Mouse (Mus musculus): Measurements from ENCODE around the gene Specc1l. TPM values are rescaled to one million over a fixed set of nuclear protein-coding genes. Genes with fewer than 3 reads are reported as not detected.
"Not testable (repeated sequence)": the region's sequence is repeated elsewhere in the genome, so short reads cannot be mapped to it uniquely, and the experiment has no call there.

Specc1l gene
- polyA plus RNA-seq, 1 experiment from 2014 or later: 34.6 TPM

DNA sequence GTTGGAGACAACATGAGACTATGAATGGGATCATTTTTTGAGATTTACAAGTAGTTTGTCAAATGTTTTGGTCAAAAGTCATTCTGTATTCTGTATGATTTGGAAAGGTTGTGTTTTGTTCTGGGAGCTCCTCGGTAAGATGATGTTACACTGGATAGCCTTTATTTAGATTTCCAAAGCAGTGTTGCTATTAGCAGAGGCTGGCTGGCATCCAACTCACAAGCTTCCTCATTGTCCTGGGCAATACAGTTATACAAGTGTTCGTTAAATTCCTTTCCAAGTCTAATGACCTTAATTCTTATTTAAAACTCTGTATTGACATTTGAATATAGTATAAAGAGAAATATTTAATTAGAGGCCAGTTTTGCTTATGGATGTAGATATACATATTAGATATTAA lies 133.4 kb downstream of the Specc1l start:
- no peak for TF ChIP-seq CTCF (IDR thresholded peaks at IDR 0.05; ENCODE audit: low read depth)
- H3K36me3 ChIP-seq (ENCODE audit: insufficient read depth): no peaks in the 10 kb centered on the region
- H3K9me3 ChIP-seq (ENCODE audit: low read depth, low read length): no peaks in the 10 kb centered on the region
- ATAC-seq (ENCODE audit: insufficient read depth) (no peak), DNase-seq (peak; percentile 71)
- no peak overlapping the region for H3K27ac ChIP-seq (ENCODE audit: low read depth)
- no peaks in the 10 kb centered on the region for H3K27me3 ChIP-seq (ENCODE audit: insufficient read depth, low read length)
- 38% methylated on average over 2 of the region's 2 CpGs for WGBS
- no peak overlapping the region for H3K4me2 ChIP-seq
- H3K4me3 ChIP-seq (ENCODE audit: low read depth, low read length): no peak overlapping the region
- H3K9ac ChIP-seq: no peak overlapping the region
- no peaks in the 10 kb centered on the region for H3K4me1 ChIP-seq (ENCODE audit: insufficient read depth)

DNA sequence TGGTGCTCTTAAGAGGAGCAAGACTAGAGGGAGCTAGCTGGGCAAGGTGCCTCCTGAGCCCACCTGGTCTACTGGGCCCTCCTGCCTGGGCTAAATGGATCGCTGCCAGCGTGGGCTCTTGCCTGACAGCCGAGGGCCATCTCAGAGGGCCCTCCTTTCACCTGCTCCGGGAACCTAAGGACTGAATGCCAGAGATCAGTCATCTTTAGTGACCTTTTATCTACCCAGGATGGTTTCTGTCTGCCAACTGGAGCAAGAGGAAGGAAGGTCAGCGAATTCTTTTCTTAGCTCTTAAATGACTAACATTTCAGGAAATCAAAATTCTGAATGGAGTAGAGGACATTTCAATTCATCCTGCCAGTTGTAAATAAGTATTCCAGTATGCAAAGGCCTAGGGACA lies 138.7 kb downstream of the Specc1l start:
- DNase-seq (no peak), ATAC-seq (ENCODE audit: insufficient read depth) (no peak)
- no peak overlapping the region for H3K9ac ChIP-seq
- H3K27me3 ChIP-seq (ENCODE audit: insufficient read depth, low read length): no peaks in the 10 kb centered on the region
- WGBS: 73% methylated on average over 5 of the region's 5 CpGs
- no peak overlapping the region for H3K4me3 ChIP-seq (ENCODE audit: low read depth, low read length)
- no peaks in the 10 kb centered on the region for H3K9me3 ChIP-seq (ENCODE audit: low read depth, low read length)
- no peak for TF ChIP-seq CTCF (IDR thresholded peaks at IDR 0.05; ENCODE audit: low read depth)
- H3K4me1 ChIP-seq (ENCODE audit: insufficient read depth): no peaks in the 10 kb centered on the region
- no peaks in the 10 kb centered on the region for H3K36me3 ChIP-seq (ENCODE audit: insufficient read depth)
- no peak overlapping the region for H3K4me2 ChIP-seq
- H3K27ac ChIP-seq (ENCODE audit: low read depth): no peak overlapping the region

DNA sequence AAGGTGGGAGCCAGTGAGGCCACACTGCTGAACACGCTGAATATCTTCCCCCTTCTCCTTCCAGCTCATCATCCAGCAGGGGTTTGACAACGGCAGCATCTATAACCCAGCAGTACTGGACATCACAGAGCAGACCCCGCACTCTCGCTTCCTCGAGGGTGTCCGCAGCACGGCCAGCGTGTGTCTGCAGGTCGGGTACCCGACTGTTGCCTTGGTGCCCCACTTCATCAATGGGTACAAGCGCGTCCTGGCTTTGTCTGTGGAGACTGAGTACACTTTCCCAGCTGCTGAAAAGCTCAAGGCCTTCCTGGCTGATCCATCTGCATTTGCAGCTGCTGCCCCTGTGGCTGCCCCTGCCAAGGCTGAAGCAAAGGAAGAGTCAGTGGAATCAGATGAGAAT lies 140.7 kb downstream of the Specc1l start:
- Histone ChIP-seq H3K9me3 (ENCODE audit: low read depth, low read length) (no peaks in the 10 kb centered on the region), H3K27ac (ENCODE audit: low read depth) (no peak overlapping the region), H3K4me2 (no peak overlapping the region), H3K9ac (no peak overlapping the region), H3K27me3 (ENCODE audit: insufficient read depth, low read length) (no peaks in the 10 kb centered on the region), H3K36me3 (ENCODE audit: insufficient read depth) (no peaks in the 10 kb centered on the region), H3K4me1 (ENCODE audit: insufficient read depth) (no peaks in the 10 kb centered on the region), H3K4me3 (ENCODE audit: low read depth, low read length) (no peak overlapping the region)
- no peak for TF ChIP-seq CTCF (IDR thresholded peaks at IDR 0.05; ENCODE audit: low read depth)
- 94% methylated on average over 12 of the region's 12 CpGs for WGBS
- no peak for DNase-seq
- ATAC-seq (ENCODE audit: insufficient read depth): no peak

DNA sequence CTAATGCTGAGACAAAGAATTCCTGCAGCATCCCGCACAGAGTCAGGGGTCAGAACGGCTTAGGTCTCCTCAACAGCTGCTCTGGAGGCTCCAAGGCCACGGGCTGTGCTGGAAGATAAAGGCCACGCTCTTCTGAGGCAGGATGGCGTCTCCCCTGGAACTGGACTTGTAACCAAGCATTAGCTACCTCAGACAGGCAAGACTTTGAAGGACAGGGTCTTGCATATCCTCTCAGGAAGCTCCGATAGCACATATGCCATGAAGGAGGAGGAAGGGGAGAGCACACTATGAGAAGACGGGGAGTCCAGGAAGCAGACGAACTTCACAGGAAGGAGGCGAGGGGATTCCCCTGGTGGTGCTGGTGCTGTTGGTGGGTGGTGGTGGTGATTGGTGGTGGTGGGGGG lies 142.0 kb downstream of the Specc1l start:
- H3K9ac ChIP-seq; H3K9me3 ChIP-seq (ENCODE audit: low read depth, low read length); DNase-seq; H3K4me2 ChIP-seq; H3K27me3 ChIP-seq (ENCODE audit: insufficient read depth, low read length); H3K4me1 ChIP-seq (ENCODE audit: insufficient read depth); H3K4me3 ChIP-seq (ENCODE audit: low read depth, low read length); H3K36me3 ChIP-seq (ENCODE audit: insufficient read depth); H3K27ac ChIP-seq (ENCODE audit: low read depth): not testable (repeated sequence)
- ATAC-seq (ENCODE audit: insufficient read depth): peak; percentile 44; the same call in 1 of the 2 replicates
- WGBS: 40% methylated on average over 7 of the region's 9 CpGs

DNA sequence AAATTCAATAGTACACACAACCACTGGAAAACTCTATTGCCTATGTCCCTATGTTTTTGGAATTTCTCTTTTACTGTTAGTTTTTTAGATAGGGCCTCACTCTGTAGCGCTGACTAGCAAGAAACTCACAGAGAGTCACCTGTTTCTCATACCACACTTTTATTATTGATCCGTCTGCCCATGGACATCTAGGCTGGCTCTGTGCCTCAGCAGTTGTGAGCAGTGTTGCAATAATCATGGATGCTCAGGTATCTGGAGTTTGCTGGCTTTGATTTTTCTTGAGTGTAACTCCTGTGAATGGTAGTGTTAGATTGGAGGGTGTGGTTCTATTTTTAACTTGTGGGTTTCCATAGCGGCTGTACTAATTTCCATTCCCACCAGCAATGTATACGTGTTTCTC lies 143.5 kb downstream of the Specc1l start:
- DNase-seq: no peak
- H3K4me2 ChIP-seq: no peak overlapping the region
- no peaks in the 10 kb centered on the region for H3K9me3 ChIP-seq (ENCODE audit: low read depth, low read length)
- H3K4me1 ChIP-seq (ENCODE audit: insufficient read depth): no peaks in the 10 kb centered on the region
- no peak for TF ChIP-seq CTCF (IDR thresholded peaks at IDR 0.05; ENCODE audit: low read depth)
- no peak for ATAC-seq (ENCODE audit: insufficient read depth)
- no peak overlapping the region for H3K27ac ChIP-seq (ENCODE audit: low read depth)
- H3K4me3 ChIP-seq (ENCODE audit: low read depth, low read length): no peak overlapping the region
- H3K27me3 ChIP-seq (ENCODE audit: insufficient read depth, low read length): no peaks in the 10 kb centered on the region
- no peak overlapping the region for H3K9ac ChIP-seq
- WGBS: 61% methylated on average over 4 of the region's 4 CpGs
- no peaks in the 10 kb centered on the region for H3K36me3 ChIP-seq (ENCODE audit: insufficient read depth)

Other genes starting within 250 kb of the Specc1l start
- 2.9 and 3.2 TPM in 2 replicates for gene Gnaz, start 244.9 kb upstream of the Specc1l start, polyA plus RNA-seq (2014; fragmentation: Nextera tagmentation; extraction: Ambion mirVana)
- gene Rsph14, start 179.5 kb upstream of the Specc1l start, polyA plus RNA-seq (2014; fragmentation: Nextera tagmentation; extraction: Ambion mirVana): not detected in 2 replicates
- 12.8 and 14.8 TPM in 2 replicates for gene Rab36, start 175.0 kb upstream of the Specc1l start, polyA plus RNA-seq (2014; fragmentation: Nextera tagmentation; extraction: Ambion mirVana)
- 10.9 and 11.5 TPM in 2 replicates for gene Bcr, start 151.5 kb upstream of the Specc1l start, polyA plus RNA-seq (2014; fragmentation: Nextera tagmentation; extraction: Ambion mirVana)
- gene Adora2a, start 104.8 kb downstream of the Specc1l start, polyA plus RNA-seq (2014; fragmentation: Nextera tagmentation; extraction: Ambion mirVana): 7.3 and 8.0 TPM in 2 replicates
- 0.17 and 0.76 TPM in 2 replicates for gene Upb1, start 189.0 kb downstream of the Specc1l start, polyA plus RNA-seq (2014; fragmentation: Nextera tagmentation; extraction: Ambion mirVana)